Mouse (Mus musculus) embryonic facial prominence, embryonic 15.5 days (tissue): ENCODE measurements at regions not wholly inside any gene's neighbourhood (a gene's known extent, or its start where the extent isn't known, plus 50 kb on each side); places are given as distances from the start of the nearest gene placed in this dataset.

Source experiments
- ATAC-seq: fragments of 200-750 bp; cut with Nextera tagmentation; 2 replicates; pipeline ENCODE4 v1.8.0; 2017; ENCODE audit warnings: low read depth, moderate TSS enrichment; ENCODE audit not compliant: insufficient number of reproducible peaks, low FRiP score, low TSS enrichment
- H3K27ac ChIP-seq: fragments of 300-500 bp; sonication (generic); replicated peaks from 2 replicates; pipeline ENCODE4 v1.5.1; 2015; ENCODE audit warnings: mild to moderate bottlenecking, inconsistent platforms
- H3K27me3 ChIP-seq: fragments of 300-500 bp; sonication (generic); 2 replicates; pipeline ENCODE4 v1.6.1; 2015; ENCODE audit warnings: inconsistent platforms
- H3K36me3 ChIP-seq: fragments of 300-500 bp; sonication (generic); 2 replicates; pipeline ENCODE4 v1.6.1; 2015; ENCODE audit warnings: mild to moderate bottlenecking, inconsistent platforms
- H3K4me1 ChIP-seq: fragments of 300-500 bp; sonication (generic); 2 replicates; pipeline ENCODE4 v1.6.1; 2015; ENCODE audit warnings: inconsistent platforms
- H3K4me2 ChIP-seq: fragments of 300-500 bp; sonication (generic); replicated peaks from 2 replicates; pipeline ENCODE4 v1.6.1; 2015; ENCODE audit warnings: mild to moderate bottlenecking, inconsistent platforms
- H3K4me3 ChIP-seq: fragments of 300-500 bp; sonication (generic); replicated peaks from 2 replicates; pipeline ENCODE4 v1.5.1; 2015; ENCODE audit warnings: mild to moderate bottlenecking, inconsistent platforms
- H3K9ac ChIP-seq: fragments of 300-500 bp; sonication (generic); 2 replicates; pipeline ENCODE4 v1.6.1; 2015; ENCODE audit warnings: inconsistent platforms
- H3K9me3 ChIP-seq: fragments of 300-500 bp; sonication (generic); replicated peaks from 2 replicates; pipeline ENCODE4 v1.6.1; 2016; ENCODE audit warnings: inconsistent platforms
- WGBS: fragments of 180-500 bp; shearing (Covaris S2); methylation state at CpG from one replicate; pipeline ENCODE4 v1.1.7; 2015; 5-methylcytosine and 5-hydroxymethylcytosine counted together

- no peak for ATAC-seq
- Histone ChIP-seq H3K27me3 (no peaks in the 10 kb centered on the region), H3K9me3 (no peaks in the 10 kb centered on the region), H3K4me2 (no peak overlapping the region), H3K4me1 (no peaks in the 10 kb centered on the region), H3K27ac (no peak overlapping the region), H3K36me3 (no peaks in the 10 kb centered on the region), H3K9ac (no peak overlapping the region), H3K4me3 (no peak overlapping the region)
- 78% methylated on average over 4 of the region's 4 CpGs for WGBS
Measured at GRCm38 (mm10) chr2:80855214-80855613, 238.2 kb downstream of the Nup35 start.

GRCm38 (mm10) chr2:80870046-80870445, 253.0 kb downstream of the Nup35 start:
- H3K9ac ChIP-seq, result no peak overlapping the region
- H3K9me3 ChIP-seq, result no peaks in the 10 kb centered on the region
- H3K36me3 ChIP-seq, result no peaks in the 10 kb centered on the region
- 65% methylated on average over 8 of the region's 9 CpGs for WGBS
- H3K4me1 ChIP-seq, result no peaks in the 10 kb centered on the region
- no peak overlapping the region for H3K4me3 ChIP-seq
- no peaks in the 10 kb centered on the region for H3K27me3 ChIP-seq
- ATAC-seq, result no peak
- H3K27ac ChIP-seq, result no peak overlapping the region
- H3K4me2 ChIP-seq, result no peak overlapping the region

- 82% methylated on average over 6 of the region's 6 CpGs for WGBS
- no peak overlapping the region for H3K4me3 ChIP-seq
- H3K9me3 ChIP-seq, result no peaks in the 10 kb centered on the region
- no peak overlapping the region for H3K27ac ChIP-seq
- no peak overlapping the region for H3K4me2 ChIP-seq
- H3K9ac ChIP-seq, result no peak overlapping the region
- no peaks in the 10 kb centered on the region for H3K36me3 ChIP-seq
- no peaks in the 10 kb centered on the region for H3K4me1 ChIP-seq
- ATAC-seq, result no peak
- H3K27me3 ChIP-seq, result no peaks in the 10 kb centered on the region
Measured at GRCm38 (mm10) chr2:80870458-80870857, 253.4 kb downstream of the Nup35 start.

GRCm38 (mm10) chr2:80871356-80871755, 254.3 kb downstream of the Nup35 start:
- H3K36me3 ChIP-seq, result no peaks in the 10 kb centered on the region
- no peak overlapping the region for H3K4me2 ChIP-seq
- no peak for ATAC-seq
- no peaks in the 10 kb centered on the region for H3K4me1 ChIP-seq
- WGBS, result 83% methylated on average over 6 of the region's 6 CpGs
- H3K9ac ChIP-seq, result no peak overlapping the region
- no peak overlapping the region for H3K4me3 ChIP-seq
- no peak overlapping the region for H3K27ac ChIP-seq
- H3K9me3 ChIP-seq, result no peaks in the 10 kb centered on the region
- no peaks in the 10 kb centered on the region for H3K27me3 ChIP-seq

GRCm38 (mm10) chr2:80878437-80878836, 261.4 kb downstream of the Nup35 start:
- H3K9ac ChIP-seq, result no peak overlapping the region
- H3K36me3 ChIP-seq, result no peaks in the 10 kb centered on the region
- no peak overlapping the region for H3K27ac ChIP-seq
- no peak overlapping the region for H3K4me2 ChIP-seq
- no peak overlapping the region for H3K4me3 ChIP-seq
- H3K9me3 ChIP-seq, result no peaks in the 10 kb centered on the region
- WGBS, result 89% methylated on average over 2 of the region's 2 CpGs
- H3K27me3 ChIP-seq, result no peaks in the 10 kb centered on the region
- no peaks in the 10 kb centered on the region for H3K4me1 ChIP-seq
- ATAC-seq, result no peak

- 60% methylated on average over 5 of the region's 5 CpGs for WGBS
- no peaks in the 10 kb centered on the region for H3K9me3 ChIP-seq
- H3K27ac ChIP-seq, result no peak overlapping the region
- H3K4me1 ChIP-seq, result no peaks in the 10 kb centered on the region
- H3K9ac ChIP-seq, result no peak overlapping the region
- no peak overlapping the region for H3K4me2 ChIP-seq
- no peak overlapping the region for H3K4me3 ChIP-seq
- no peak for ATAC-seq
- no peaks in the 10 kb centered on the region for H3K36me3 ChIP-seq
- H3K27me3 ChIP-seq, result no peaks in the 10 kb centered on the region
Measured at GRCm38 (mm10) chr2:80884231-80884630, 267.2 kb downstream of the Nup35 start.

- H3K4me2 ChIP-seq, result no peak overlapping the region
Measured at GRCm38 (mm10) chr2:80902050-80902449, 285.0 kb downstream of the Nup35 start.

GRCm38 (mm10) chr2:80913478-80913877, 296.4 kb downstream of the Nup35 start:
- Histone ChIP-seq H3K9me3 (no peaks in the 10 kb centered on the region), H3K9ac (no peak overlapping the region)
- 89% methylated on average over 2 of the region's 2 CpGs for WGBS

More at GRCm38 (mm10) chr2:80902050-80902449, 285.0 kb downstream of the Nup35 start:
- no peaks in the 10 kb centered on the region for H3K4me1 ChIP-seq
- H3K4me3 ChIP-seq, result no peak overlapping the region
- no peak for ATAC-seq
- H3K9ac ChIP-seq, result no peak overlapping the region
- WGBS, result 52% methylated on average over 3 of the region's 3 CpGs
- no peaks in the 10 kb centered on the region for H3K27me3 ChIP-seq
- H3K36me3 ChIP-seq, result no peaks in the 10 kb centered on the region
- H3K27ac ChIP-seq, result no peak overlapping the region
- no peaks in the 10 kb centered on the region for H3K9me3 ChIP-seq

GRCm38 (mm10) chr2:80945521-80945920, 328.5 kb downstream of the Nup35 start:
- H3K4me1 ChIP-seq, result no peaks in the 10 kb centered on the region

More at GRCm38 (mm10) chr2:80913478-80913877, 296.4 kb downstream of the Nup35 start:
- H3K4me3 ChIP-seq, result no peak overlapping the region
- H3K4me1 ChIP-seq, result no peaks in the 10 kb centered on the region
- H3K27ac ChIP-seq, result no peak overlapping the region
- H3K36me3 ChIP-seq, result no peaks in the 10 kb centered on the region
- ATAC-seq, result no peak
- no peaks in the 10 kb centered on the region for H3K27me3 ChIP-seq
- H3K4me2 ChIP-seq, result no peak overlapping the region

GRCm38 (mm10) chr2:80966766-80967165, 349.7 kb downstream of the Nup35 start:
- no peak overlapping the region for H3K4me2 ChIP-seq

More at GRCm38 (mm10) chr2:80945521-80945920, 328.5 kb downstream of the Nup35 start:
- Histone ChIP-seq H3K9ac (no peak overlapping the region), H3K27ac (no peak overlapping the region), H3K4me3 (no peak overlapping the region), H3K4me2 (no peak overlapping the region), H3K36me3 (no peaks in the 10 kb centered on the region), H3K27me3 (no peaks in the 10 kb centered on the region), H3K9me3 (no peaks in the 10 kb centered on the region)
- no peak for ATAC-seq
- WGBS, result 77% methylated on average over 3 of the region's 3 CpGs

GRCm38 (mm10) chr2:80967260-80967659, 350.2 kb downstream of the Nup35 start:
- Histone ChIP-seq H3K9me3 (no peaks in the 10 kb centered on the region), H3K4me2 (no peak overlapping the region), H3K36me3 (no peaks in the 10 kb centered on the region), H3K27ac (no peak overlapping the region), H3K9ac (no peak overlapping the region), H3K27me3 (no peaks in the 10 kb centered on the region), H3K4me3 (no peak overlapping the region), H3K4me1 (0 out of 2 replicates have a peak, but pooled peaks cover 3% of the 10 kb centered on the region)
- no peak for ATAC-seq
- WGBS, result 66% methylated on average over 11 of the region's 11 CpGs

More at GRCm38 (mm10) chr2:80966766-80967165, 349.7 kb downstream of the Nup35 start:
- 80% methylated on average over 5 of the region's 5 CpGs for WGBS
- ATAC-seq, result no peak
- Histone ChIP-seq H3K9ac (no peak overlapping the region), H3K4me1 (0 out of 2 replicates have a peak, but pooled peaks cover 3% of the 10 kb centered on the region), H3K27me3 (no peaks in the 10 kb centered on the region), H3K36me3 (no peaks in the 10 kb centered on the region), H3K4me3 (no peak overlapping the region), H3K27ac (no peak overlapping the region), H3K9me3 (no peaks in the 10 kb centered on the region)

- Histone ChIP-seq H3K9me3 (no peaks in the 10 kb centered on the region), H3K36me3 (no peaks in the 10 kb centered on the region), H3K9ac (no peak overlapping the region), H3K27ac (no peak overlapping the region; the same call in 1 of the 2 replicates), H3K4me2 (no peak overlapping the region), H3K4me3 (no peak overlapping the region), H3K27me3 (no peaks in the 10 kb centered on the region), H3K4me1 (0 out of 2 replicates have a peak, but pooled peaks cover 3% of the 10 kb centered on the region)
- 14% methylated on average over 5 of the region's 5 CpGs for WGBS
- ATAC-seq, result peak; percentile 60; the same call in 1 of the 2 replicates
Measured at GRCm38 (mm10) chr2:80969354-80969753, 352.3 kb downstream of the Nup35 start.
